Mouse (Mus musculus) C3H10T1/2 (cell line): ENCODE results near the gene Ccdc150. TPM values are rescaled to one million over a fixed set of nuclear protein-coding genes. Genes with fewer than 3 reads are reported as not detected.

Experiments
- polyA plus RNA-seq, 2 experiments: library from polyadenylated mRNA; unstranded; fragments of >200 nt; fragmentation: generic; extraction: Trizol; gene quantifications; one replicate each; pipeline ENCODE4 v1.2.1; 2012; ENCODE audit warnings: missing spikeins in 2 of 2

Gene Ccdc150
- under 1 TPM in 1 of 2 experiments, not detected in 1; 0.02 TPM for polyA plus RNA-seq

DNA sequence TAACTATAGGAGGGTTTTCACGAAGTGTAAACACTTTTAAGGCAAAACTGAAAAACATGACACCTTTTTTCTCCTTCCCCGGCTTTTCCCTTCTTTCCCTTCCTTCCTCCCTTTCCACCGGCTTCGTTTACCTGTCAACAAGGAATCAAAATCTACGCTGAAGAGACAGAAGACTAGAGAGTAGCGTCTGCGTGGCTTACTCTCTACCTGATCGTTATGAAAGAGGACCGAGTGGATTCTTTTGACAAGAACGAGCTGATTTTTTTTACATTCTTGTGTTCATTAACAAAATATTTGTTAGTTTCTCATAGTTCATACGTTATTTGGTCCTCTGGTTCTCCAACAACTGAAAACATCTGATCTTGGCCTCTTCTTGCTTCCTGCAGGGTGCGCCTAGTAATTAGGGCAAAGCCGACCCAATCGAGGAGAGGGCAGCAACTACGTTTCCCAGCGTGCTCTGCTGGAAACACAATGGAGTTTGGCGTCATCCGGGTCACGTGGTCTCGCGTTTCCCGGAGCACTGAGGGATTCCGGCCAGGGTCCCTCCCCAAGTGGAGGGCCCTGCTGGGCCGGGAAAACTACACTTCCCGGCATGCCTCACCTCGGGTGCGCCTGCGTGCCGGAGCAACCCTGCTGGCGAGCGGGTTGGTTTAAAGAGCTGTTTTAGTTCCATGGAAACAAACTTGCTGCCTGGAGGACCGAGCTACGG lies at the start of gene Ccdc150:
TSS of gene Ccdc150 (plus strand) at position 526 of the 709 bp plus-strand sequence.

Other genes with a start within 250 kb of the Ccdc150 start
- under 1 TPM; 0.17 to 0.39 TPM for gene Hecw2, start 55.5 kb upstream of the Ccdc150 start, polyA plus RNA-seq
- gene Gtf3c3, start 188.3 kb downstream of the Ccdc150 start, polyA plus RNA-seq = 1 to 10 TPM in 1 of 2 experiments, under 1 TPM in 1; 0.33 to 3.0 TPM